Mouse (Mus musculus) adrenal gland, postnatal 4 days (tissue): ENCODE results near the gene Upf2. TPM values are rescaled to one million over a fixed set of nuclear protein-coding genes. Genes with fewer than 3 reads are reported as not detected.
A peak's percentile ranks its signal among the peaks of the same experiment; 100 is the strongest.
"Not testable (repeated sequence)": the region's sequence is repeated elsewhere in the genome, so short reads cannot be mapped to it uniquely, and the experiment has no call there.

Experiments used
- DNase-seq, 2 experiments: peaks; one replicate each; pipeline ENCODE4 v3.0.0; 2021 to 2022; ENCODE audit warnings: low spot score in 2 of 2, mixed read lengths in 2 of 2
- total RNA-seq, 2 experiments: library from RNA; stranded (reverse); gene quantifications; 2 replicates each; pipeline ENCODE4 v1.2.3; 2021

The Upf2 gene
- total RNA-seq, 2 experiments from 2014 or later: 26.4 to 26.5 TPM

GRCm38 (mm10) chr2:5948964-5949363, 2.3 kb upstream of the Upf2 start:
- no peak for DNase-seq

GRCm38 (mm10) chr2:5949821-5950220, 1.4 kb upstream of the Upf2 start:
- DNase-seq: not testable (repeated sequence)

GRCm38 (mm10) chr2:5950305-5950704, 964 bp upstream of the Upf2 start:
- DNase-seq: no peak

GRCm38 (mm10) chr2:5951621-5952211, 447 bp downstream of the Upf2 start:
- DNase-seq: peak; percentile 30 to 43

- no peak for DNase-seq
Measured at GRCm38 (mm10) chr2:5957705-5958104, 6.4 kb downstream of the Upf2 start.

- DNase-seq: no peak
Measured at GRCm38 (mm10) chr2:5962265-5962664, 11.0 kb downstream of the Upf2 start.

GRCm38 (mm10) chr2:5963729-5964128, 12.5 kb downstream of the Upf2 start:
- DNase-seq: not testable (repeated sequence)

- no peak for DNase-seq
Measured at GRCm38 (mm10) chr2:5965972-5966371, 14.7 kb downstream of the Upf2 start.

- DNase-seq: not testable (repeated sequence)
Measured at GRCm38 (mm10) chr2:5970629-5971028, 19.4 kb downstream of the Upf2 start.

- no peak for DNase-seq
Measured at GRCm38 (mm10) chr2:5977532-5977931, 26.3 kb downstream of the Upf2 start.

GRCm38 (mm10) chr2:5995538-5995937, 44.3 kb downstream of the Upf2 start:
- DNase-seq: peak in 1 of 2 experiments; percentile 14

- DNase-seq: no peak
Measured at GRCm38 (mm10) chr2:6003949-6004348, 52.7 kb downstream of the Upf2 start.

GRCm38 (mm10) chr2:6014532-6014931, 63.3 kb downstream of the Upf2 start:
- no peak for DNase-seq

- DNase-seq: not testable (repeated sequence)
Measured at GRCm38 (mm10) chr2:6015182-6015581, 63.9 kb downstream of the Upf2 start.

- no peak for DNase-seq
Measured at GRCm38 (mm10) chr2:6020570-6020969, 69.3 kb downstream of the Upf2 start.

GRCm38 (mm10) chr2:6042644-6043043, 91.4 kb downstream of the Upf2 start:
- no peak for DNase-seq

- no peak for DNase-seq
Measured at GRCm38 (mm10) chr2:6046796-6047195, 95.5 kb downstream of the Upf2 start.

GRCm38 (mm10) chr2:6048570-6048969, 97.3 kb downstream of the Upf2 start:
- no peak for DNase-seq

- no peak for DNase-seq
Measured at GRCm38 (mm10) chr2:6049018-6049417, 97.7 kb downstream of the Upf2 start.

- no peak for DNase-seq
Measured at GRCm38 (mm10) chr2:6055466-6055865, 104.2 kb downstream of the Upf2 start.

- no peak for DNase-seq
Measured at GRCm38 (mm10) chr2:6056518-6056917, 105.2 kb downstream of the Upf2 start.

- no peak for DNase-seq
Measured at GRCm38 (mm10) chr2:6059291-6059690, 108.0 kb downstream of the Upf2 start.

- DNase-seq: no peak
Measured at GRCm38 (mm10) chr2:6060071-6060804, 109.0 kb downstream of the Upf2 start.
